Mouse (Mus musculus) urinary bladder, postnatal 25 days (tissue): ENCODE results near the gene Gm5678.

ENCODE experiments used
- DNase-seq: peaks from one replicate; pipeline ENCODE4 v3.0.0; 2022; ENCODE audit warnings: low spot score

The Gm5678 gene

DNA sequence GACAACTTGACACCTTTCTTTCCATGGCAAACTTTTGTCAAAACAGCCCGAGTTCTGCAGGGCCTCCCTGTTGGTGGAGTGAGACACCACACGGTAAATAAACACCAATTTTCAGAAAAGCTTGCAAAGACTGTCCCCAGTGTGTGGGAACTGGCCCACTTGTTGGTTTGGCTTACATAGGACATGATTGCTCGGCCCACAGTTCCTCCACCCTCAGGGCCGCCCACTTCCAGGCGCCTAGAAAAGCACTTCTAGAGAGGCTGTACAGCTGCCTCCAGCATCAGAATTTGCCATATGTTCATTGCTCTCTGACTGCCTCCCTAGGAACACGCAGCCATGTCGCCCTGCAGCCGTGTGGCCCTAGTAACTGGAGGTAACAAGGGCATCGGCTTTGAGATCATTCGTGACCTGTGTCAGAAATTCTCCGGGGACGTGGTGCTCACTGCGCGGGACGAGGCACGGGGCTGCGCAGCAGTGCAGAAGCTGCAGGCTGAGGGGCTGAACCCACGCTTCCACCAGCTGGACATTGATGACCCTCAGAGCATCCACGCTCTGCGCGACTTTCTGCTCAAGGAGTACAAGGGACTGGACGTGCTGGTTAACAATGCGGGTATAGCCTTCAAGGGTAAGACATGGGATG is at the start of gene Gm5678:
Gm5678 (plus strand) TSS at position 337 of the 640 bp plus-strand sequence.
- no peak for DNase-seq

DNA sequence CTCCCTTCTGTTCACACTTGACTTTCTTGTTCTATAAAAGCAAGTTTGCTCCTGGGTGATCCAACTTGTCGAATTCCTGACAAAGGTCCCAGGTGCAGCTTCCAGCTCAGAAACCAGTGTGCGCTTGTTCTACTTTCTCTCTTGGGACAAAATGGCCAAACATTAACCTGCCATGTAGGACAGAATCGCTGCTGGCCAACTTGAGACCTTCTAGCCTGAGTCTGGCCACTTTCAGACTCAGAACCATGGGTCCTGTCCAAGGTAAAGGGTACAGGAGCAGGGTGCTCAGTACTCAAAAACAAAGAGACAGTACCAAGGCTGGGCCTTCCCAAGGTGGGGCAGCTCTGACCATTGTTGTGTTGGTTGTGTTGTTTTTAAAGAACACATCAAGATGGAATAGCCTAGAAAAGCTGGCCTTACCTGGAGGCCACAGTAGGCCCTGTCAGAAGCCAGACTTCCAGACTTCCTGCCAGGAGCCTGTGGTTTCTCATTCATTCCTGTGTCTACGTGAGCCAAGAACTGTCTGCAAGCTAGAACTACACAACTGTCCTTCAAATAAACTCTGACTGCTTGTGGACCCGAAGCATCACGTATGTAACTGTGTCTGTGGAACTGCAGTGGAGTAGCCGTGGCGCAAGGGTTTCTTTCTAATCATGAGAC is 49.4 kb upstream of the Gm5678 start:
- no peak for DNase-seq

DNA sequence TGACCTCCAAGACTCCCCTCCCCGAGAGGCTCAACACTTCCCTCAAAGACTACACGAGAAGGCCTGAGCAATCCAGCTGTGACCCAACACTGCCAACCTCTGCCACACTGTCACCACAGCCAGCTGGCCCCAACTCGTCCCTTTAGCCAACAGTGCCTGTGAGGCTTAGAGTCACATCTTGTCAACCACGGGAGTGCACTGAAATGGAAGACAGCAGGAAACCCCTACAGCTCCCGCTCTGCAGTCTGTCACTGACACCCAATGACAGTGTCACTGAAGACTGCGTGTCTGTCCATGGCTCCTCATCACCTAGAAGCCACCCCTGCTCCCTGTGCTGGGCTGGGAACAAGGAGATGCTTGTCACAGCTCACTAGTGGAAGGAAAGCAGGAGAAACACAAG is 46.8 kb upstream of the Gm5678 start:
- DNase-seq: no peak

DNA sequence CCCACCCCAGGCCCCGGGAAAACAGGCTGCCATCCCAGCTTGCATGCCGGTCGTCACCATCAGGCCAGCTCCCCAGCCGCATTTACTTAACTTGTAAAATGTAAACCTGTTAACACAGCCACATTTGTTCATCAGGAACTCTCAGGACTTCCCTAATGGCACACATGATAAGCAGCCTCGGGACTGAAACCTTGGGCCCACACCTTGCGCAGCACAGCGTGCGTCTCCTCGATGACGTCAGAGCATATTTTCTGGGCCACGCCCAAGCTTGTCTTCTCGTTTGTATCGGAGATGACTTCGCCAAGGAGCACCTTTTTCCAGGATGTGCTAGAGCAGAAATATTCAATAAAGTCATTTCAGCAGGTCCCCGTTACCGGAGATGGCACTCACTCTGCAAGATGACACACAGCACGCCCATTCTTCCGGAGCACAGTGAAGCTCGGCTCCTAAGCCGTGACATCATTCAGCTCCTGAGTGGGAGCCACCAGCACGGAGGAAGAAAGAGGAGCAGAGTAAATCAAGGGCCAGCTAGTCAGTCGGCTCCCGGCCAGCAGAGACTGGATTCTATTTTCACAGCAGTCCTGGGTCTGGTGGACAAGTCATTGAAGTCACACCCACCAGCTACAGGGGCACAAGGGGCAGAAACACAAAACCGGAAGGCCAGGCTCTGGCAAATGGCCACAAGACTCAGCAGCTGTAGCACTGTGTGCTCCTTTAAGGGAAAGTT is 42.8 kb upstream of the Gm5678 start:
- no peak for DNase-seq

DNA sequence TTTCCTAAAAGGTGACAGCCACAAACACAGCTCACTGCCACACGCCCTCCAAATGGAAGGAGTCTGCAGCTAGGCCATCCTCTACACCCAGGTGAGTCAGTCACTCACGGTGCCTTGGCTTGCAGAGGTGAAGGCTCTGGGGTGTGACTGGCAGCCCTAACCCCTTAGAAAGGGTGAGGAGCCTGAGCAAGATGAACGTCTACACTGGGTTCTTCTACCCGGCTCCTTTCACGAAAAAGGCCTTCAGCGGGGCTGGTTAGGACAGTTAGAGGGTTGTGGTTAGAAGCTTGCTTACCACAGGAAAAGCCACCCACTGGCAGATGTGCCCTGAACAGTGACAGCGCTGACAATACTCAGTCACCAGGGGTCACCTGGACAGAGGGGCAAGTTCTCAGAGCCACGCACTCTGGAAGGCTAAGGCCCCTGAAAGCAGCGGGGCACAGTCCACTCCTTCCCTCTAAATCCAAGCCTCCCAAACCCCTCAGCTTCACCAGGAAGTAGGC is 42.1 kb upstream of the Gm5678 start:
- no peak for DNase-seq

DNA sequence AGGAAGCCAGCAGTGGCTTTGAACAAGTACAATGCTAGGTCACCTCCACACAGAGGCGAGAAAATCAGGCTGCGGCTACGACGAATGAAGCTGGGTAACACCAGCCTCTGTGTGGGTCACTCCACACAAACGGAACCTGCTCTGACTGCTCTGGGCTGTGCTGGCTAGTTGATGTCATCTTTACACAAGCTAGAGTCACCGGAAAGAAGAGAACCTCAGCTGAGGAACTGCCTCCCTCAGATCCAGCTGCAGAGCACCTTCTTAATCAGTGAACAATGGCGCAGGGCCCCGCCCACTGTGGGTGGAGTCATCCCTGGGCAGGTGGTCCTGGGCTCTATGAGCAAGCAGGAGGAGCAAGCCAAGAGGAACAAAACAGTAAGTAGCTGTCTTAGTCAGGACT is 41.5 kb upstream of the Gm5678 start:
- DNase-seq: no peak

DNA sequence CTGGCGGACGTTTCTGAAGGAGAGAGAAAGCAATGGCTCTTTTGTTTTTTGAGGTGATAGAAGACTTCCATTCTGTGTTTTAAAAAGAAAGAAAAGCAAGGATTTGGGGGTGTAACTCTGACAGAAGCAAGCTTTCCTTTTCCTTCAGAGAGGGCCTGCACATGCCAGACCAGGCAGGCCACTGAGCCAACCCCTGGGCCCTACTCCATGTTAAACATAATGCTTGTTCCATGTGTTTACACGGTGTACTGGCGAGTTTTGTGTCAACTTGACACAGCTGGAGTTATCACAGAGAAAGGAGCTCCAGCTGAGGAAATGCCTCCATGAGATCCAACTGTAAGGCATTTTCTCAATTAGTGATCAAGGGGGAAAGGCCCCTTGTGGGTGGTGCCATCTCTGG is 39.6 kb upstream of the Gm5678 start:
- no peak for DNase-seq

DNA sequence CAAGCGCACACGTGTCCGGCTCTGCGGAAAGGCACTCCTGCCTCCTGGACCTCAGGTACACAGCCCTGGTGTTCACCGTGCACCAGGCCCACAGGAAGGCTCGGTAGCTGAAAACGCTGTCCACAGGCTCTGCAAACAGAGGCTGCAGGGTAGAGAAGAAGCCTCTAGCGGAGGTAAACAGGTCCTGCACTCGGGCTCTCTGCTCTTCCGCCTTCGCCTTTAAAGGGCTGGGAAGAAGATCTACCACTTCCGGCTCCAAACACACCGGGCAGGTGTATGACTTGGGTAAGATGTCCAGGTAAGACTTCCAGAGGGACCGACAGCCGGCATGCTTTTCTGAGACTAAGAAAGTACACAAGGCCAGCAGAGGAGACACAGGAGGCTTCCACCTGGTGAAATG is 37.0 kb upstream of the Gm5678 start:
- no peak for DNase-seq

DNA sequence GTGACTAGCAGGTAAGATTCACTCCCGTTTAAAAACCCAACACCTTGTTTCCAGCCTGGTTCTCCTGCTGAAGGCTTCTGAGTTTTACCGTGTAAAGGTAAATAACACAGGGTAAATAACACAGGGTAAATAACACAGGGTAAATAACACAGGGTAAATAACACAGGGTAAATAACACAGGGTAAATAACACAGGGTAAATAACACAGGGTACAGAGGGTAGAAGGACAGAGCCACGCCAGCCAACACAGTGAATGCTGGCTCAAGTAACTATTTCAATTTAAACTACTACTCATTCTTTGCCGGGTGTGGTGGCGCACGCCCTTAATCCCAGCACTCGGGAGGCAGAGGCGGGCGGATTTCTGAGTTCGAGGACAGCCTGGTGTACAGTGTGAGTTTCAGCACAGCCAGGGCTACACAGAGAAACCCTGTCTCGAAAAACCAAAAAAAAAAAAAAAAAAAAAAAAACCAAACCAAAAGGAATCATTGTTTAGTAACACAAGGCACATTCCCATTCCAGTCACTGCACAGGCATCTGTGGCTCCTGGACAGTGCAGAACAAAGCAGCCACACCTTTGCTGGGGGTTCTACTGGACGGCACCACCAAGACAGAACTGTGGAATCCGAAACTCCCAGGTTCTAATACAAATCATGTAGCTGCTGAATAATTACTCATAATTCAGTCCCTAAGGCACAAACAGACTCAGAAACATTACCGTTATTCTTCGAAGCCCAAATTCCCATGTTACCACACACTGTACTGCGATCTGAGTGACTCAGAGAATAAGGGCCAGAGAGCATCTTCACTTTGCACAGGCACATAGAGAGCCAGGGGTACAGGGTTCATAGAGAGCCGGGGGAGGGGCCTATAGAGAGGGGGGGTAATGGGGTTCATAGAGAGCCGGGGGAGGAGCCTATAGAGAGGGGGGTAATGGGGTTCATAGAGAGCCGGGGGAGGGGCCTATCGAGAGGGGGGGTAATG is 36.2 kb upstream of the Gm5678 start:
- DNase-seq: no peak

DNA sequence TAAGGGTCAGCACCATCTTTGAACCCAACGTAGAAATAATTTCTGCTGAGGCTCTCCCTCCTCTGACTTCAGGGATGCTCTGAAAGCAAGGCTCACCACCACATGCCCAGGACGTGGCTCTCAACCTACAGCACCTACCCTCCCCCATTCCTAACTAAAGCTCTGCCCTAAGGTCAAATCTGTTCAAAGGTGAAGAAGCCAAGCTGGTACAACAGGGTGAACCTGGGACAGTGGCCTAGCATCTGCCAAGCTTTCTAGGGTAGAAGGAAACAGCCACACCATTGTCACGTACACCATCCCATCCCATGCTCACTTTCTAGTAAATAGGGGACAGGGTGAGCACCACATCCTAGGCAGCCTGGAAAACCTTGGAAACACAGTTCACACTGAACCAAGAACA is 35.2 kb upstream of the Gm5678 start:
- no peak for DNase-seq

DNA sequence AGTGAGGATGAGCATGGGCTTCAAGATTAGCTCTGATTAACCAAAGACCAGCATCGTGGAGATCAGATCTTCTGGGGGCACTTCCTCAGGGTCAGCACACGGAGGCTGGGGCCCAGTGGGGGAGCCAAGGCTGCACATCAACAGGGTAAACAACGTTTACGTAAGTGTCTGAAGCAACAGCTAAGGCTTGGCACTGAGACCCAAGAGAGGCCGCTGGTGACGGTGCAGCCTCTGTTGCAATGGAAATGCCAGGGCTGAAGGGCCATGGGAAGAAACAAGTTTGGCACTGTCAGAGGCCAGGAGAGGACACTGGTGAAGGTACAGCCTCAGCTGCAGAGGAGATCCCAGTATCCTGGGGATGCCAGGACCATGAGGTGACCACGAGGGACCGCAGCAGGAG is 34.5 kb upstream of the Gm5678 start:
- no peak for DNase-seq

DNA sequence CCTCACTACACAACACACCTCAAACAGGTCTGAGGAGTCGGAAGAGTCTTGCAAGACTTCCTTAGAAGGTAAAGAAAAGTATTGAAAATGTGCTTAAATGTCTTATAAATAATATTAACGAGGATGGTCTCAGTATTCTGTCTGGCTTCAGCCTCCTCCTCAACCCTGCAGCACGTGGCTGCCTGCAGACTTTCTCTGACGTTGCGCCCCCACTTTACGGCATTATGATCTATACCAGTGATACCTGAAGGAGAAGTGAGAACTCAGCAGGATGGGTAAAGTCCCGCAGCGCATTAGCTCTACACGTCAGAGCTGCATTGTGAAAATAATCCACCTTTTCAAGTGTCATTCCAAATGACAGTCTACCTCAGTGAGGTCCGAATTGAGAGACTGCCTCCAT is 33.4 kb upstream of the Gm5678 start:
- no peak for DNase-seq

DNA sequence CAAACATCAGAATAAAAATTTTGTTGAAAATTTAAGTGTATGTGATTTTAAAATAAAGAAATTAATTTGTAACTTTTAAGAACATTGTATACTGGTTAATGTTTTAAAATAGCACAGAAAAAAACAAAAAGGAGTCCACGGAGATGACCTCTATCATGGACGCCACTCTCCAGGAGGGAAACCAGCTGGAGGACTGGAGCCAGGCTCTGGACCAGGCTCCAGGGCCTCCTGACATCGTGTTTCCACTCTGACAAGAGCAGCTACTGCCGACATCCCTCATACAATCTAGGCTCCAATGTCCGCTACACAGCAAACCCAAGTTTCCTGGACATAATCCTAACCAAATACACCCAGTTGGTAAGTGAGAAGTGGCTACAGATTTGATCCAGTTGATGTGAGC is 32.1 kb upstream of the Gm5678 start:
- DNase-seq: no peak

DNA sequence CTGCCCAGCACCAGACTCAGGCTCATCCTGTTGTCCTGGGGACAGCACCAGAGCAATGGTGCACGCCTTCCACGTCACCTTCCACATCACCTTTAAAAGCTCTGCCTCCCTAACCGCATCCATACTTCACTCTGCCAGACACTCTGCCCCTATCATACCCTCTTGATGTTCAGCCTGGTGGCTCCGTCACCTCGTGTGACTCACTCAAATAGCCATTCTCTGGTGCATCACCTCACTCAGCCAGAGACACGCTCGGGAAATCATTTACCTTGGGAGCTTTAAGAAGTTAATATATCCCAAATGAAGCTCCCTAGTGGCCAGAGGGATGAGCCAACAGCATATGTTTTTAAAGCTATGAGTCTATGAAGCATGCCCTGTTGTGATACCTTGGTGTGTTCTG is 31.1 kb upstream of the Gm5678 start:
- no peak for DNase-seq

DNA sequence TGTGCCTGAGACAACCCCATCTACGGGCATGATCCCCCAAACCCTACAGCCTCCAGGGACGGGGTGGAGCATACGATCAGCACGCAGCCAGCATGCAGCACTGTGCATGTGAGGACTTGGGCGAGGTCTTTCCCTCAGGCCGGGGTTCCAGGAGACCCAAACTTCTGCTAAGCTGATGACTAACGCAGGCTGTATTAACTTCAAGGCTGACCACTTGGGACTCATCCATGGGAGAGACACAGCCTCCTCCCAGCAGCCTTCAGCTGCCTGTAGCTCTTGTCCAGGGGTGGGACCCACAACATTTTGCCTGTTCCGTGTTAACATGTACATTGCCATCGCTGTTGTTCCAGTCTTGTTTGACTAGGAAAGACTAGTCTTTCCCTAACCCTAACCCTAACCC is 30.3 kb upstream of the Gm5678 start:
- DNase-seq: no peak

DNA sequence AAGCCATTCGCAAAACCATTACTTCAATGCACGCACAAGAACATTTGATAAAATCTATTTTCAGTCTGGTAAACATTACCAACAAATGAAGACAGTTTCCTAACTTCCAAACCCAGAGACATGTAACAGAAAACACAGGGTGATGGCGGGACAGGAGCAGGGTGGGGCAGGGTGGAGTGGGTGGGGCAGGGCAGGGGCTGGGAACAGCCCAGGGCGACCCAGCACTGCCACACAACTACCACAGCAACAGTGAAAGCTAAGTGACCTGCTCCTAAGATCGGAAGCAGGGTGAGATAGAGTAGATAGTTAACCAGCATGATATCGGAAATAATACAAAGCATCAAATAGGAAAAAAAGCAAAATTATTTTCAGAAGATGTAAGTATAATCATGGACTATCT is 28.4 kb upstream of the Gm5678 start:
- DNase-seq: no peak

DNA sequence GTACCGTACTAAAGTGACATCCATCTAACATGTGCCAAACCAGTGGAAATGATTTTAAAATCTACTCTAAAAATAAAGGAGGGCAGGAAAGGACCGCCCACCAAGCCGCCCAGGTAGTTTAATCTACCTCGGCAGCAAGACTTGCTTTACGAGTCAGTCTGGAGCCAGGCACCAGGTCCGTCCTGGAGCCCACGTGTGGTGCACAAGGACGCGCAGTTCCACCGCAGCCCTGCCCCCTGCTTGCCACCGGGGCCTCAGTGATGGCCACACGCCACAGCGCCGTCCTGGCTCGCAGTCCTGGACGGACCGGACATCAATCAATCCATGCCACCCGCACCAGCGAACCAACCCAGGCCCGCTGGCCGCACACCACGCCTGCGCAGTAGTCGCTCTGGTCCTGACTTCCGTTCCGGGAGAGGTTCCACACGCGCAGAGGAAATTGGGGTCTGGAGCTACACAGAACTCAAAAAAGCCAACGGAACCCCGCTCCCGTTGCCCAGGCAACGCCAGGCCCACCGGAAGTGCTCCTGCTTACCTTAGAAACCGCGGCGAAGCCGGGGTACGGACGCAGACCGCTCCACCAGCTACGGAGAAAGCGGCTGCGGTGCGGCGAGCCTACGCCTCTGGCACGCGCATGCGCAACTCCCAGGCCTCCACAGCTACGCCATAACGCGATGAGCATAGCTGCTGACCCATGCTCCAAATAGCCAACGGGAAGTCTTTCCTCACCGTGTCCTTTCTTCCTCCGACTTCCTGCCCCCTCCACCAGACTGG is 24.3 kb upstream of the Gm5678 start, which contains the start of gene Setd4:
Setd4 (minus strand) TSS at position 625 of the 774 bp plus-strand sequence.
- DNase-seq: peak; percentile 89

DNA sequence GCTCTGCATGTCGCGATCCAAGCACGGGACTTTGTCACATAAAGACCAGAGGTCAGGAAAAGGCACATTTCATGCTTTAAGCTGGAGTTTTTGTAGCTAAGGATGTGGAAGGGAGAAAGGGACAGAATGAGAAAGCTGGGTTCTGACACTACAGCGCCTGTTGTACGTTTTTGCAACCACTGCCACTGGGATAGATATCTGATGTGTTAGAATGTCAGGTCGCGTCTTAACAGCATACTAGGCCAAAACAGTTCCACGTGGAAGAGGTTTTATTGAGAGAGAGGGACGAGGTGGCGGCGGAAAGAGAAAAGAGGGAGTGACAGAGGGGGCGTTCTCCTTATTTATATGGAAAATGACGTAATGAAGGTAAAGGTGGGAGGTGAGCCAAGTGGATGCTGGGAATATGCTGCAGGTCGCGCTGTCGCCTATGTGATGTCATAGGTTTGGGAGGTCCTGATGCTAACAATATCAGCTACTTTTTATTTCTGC is 23.4 kb upstream of the Gm5678 start:
- peak; percentile 6 for DNase-seq

DNA sequence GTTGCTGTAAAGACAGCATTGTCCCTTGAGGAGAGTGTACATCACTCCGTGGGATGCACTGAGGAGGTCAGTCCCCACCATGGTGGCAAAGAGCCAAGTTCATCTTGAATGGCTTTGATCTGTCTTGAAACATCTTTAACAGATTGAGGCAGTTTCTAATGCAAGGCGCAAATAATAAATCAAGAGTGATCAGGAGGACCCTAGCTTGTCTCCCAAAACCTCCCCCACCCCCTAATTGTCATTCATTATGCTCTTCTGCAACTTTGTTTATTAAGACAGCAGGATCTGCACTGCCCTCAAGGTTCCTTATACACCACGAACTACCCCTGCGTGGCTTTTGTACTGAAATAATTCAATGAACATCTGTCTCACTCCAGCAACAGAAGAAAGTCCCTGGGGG is 22.3 kb upstream of the Gm5678 start, which contains the start of gene Cbr1:
Cbr1 (plus strand) TSS at position 301 of the 400 bp plus-strand sequence.
- peak; percentile 2 for DNase-seq

DNA sequence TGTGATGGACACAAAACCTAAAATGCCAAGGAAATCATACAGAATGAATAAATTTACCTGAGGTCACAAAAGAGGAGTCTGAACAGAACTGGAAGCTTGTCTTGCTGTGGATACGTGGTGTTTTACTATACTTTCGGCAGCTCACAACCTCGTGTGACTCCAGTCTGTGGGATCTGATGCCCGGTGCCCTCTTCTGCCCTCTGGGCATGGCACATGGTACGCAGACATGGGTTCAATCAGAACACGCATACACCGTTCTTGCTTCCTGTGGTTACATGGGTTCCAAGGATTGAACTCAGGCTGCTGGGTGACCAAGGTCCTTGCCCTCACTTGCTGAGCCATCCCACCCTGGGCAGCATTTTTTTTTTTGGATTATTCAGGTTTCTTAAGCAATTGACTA is 21.8 kb upstream of the Gm5678 start:
- DNase-seq: peak; percentile 1

DNA sequence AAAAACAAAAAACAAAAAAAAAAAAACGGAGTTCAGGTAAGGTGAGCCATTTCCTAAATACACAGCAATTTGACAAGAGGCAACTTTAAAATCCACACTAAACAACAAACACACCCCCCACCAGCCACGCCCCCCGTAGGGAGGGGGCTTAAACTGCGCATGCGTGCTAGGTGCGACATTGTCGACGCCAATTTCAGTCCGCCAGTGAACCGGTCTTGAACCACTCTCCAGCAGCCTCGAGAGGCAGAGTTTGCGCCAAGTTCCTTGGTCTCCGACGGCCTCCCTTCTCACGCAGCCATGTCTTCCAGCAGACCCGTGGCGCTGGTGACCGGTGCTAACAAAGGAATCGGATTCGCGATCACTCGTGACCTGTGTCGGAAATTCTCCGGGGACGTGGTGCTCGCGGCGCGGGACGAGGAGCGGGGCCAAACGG is 20.2 kb upstream of the Gm5678 start:
- peak; percentile 82 for DNase-seq
